Mouse (Mus musculus) limb, embryonic 12.5 days (tissue): ENCODE measurements around the gene Sphk2. TPM values are rescaled to one million over a fixed set of nuclear protein-coding genes. Genes with fewer than 3 reads are reported as not detected.
"Not testable (repeated sequence)": the region's sequence is repeated elsewhere in the genome, so short reads cannot be mapped to it uniquely, and the experiment has no call there.

Source experiments
- ATAC-seq: fragments of 200-750 bp; cut with Nextera tagmentation; 2 replicates; pipeline ENCODE4 v1.8.0; 2017; ENCODE audit warnings: low read depth, moderate TSS enrichment; ENCODE audit not compliant: insufficient number of reproducible peaks, insufficient read depth, low FRiP score, low TSS enrichment
- H3K27ac ChIP-seq: fragments of 300-500 bp; sonication (generic); 2 replicates; pipeline ENCODE4 v1.5.1; 2016; ENCODE audit warnings: mild to moderate bottlenecking, moderate library complexity
- H3K27me3 ChIP-seq: fragments of 300-500 bp; sonication (generic); 2 replicates; pipeline ENCODE4 v1.6.1; 2016; ENCODE audit warnings: mild to moderate bottlenecking, moderate library complexity
- H3K36me3 ChIP-seq: fragments of 300-500 bp; sonication (generic); 2 replicates; pipeline ENCODE4 v1.6.1; 2016; ENCODE audit warnings: mild to moderate bottlenecking, moderate library complexity
- H3K4me1 ChIP-seq: fragments of 300-500 bp; sonication (generic); replicated peaks from 2 replicates; pipeline ENCODE4 v1.6.1; 2016
- H3K4me2 ChIP-seq: fragments of 300-500 bp; sonication (generic); 2 replicates; pipeline ENCODE4 v1.6.1; 2016; ENCODE audit warnings: mild to moderate bottlenecking, moderate library complexity
- H3K4me3 ChIP-seq: fragments of 300-500 bp; sonication (generic); replicated peaks from 2 replicates; pipeline ENCODE4 v1.5.1; 2016; ENCODE audit warnings: mild to moderate bottlenecking
- H3K9ac ChIP-seq: fragments of 300-500 bp; sonication (generic); replicated peaks from 2 replicates; pipeline ENCODE4 v1.6.1; 2016; ENCODE audit warnings: mild to moderate bottlenecking, moderate library complexity
- H3K9me3 ChIP-seq: fragments of 300-500 bp; sonication (generic); 2 replicates; pipeline ENCODE4 v1.6.1; 2016; ENCODE audit warnings: mild to moderate bottlenecking, moderate library complexity
- WGBS: fragments of 180-500 bp; shearing (Covaris S2); methylation state at CpG from one replicate; pipeline ENCODE4 v1.1.7; 2016; 5-methylcytosine and 5-hydroxymethylcytosine counted together
- polyA plus RNA-seq: library from polyadenylated mRNA; unstranded; fragments of >200 nt; fragmentation: Nextera tagmentation; extraction: Ambion mirVana; gene quantifications from 2 replicates; pipeline ENCODE4 v1.2.1, GENCODE M21; 2016

Sphk2 gene
- polyA plus RNA-seq, 1 experiment from 2014 or later: 32.5 TPM

GRCm38 (mm10) chr7:45677627-45678295, 40.0 kb downstream of the Sphk2 start:
- no peaks in the 10 kb centered on the region for H3K27me3 ChIP-seq
- no peak overlapping the region for H3K27ac ChIP-seq
- no peak overlapping the region for H3K4me2 ChIP-seq
- H3K36me3 ChIP-seq: no peaks in the 10 kb centered on the region
- H3K4me3 ChIP-seq: no peak overlapping the region
- 66% methylated on average over 7 of the region's 7 CpGs for WGBS
- no peak for ATAC-seq
- no peaks in the 10 kb centered on the region; the same call in 1 of the 2 replicates for H3K4me1 ChIP-seq
- H3K9me3 ChIP-seq: no peaks in the 10 kb centered on the region
- H3K9ac ChIP-seq: no peak overlapping the region

- H3K4me2 ChIP-seq: no peak overlapping the region
- H3K9me3 ChIP-seq: 0 out of 2 replicates have a peak, but pooled peaks cover 3% of the 10 kb centered on the region
- H3K36me3 ChIP-seq: no peaks in the 10 kb centered on the region
- H3K27me3 ChIP-seq: no peaks in the 10 kb centered on the region
- WGBS: 92% methylated on average over 9 of the region's 9 CpGs
- H3K9ac ChIP-seq: no peak overlapping the region
- no peak overlapping the region for H3K27ac ChIP-seq
- peaks cover 13% of the 10 kb centered on the region; the same call in 1 of the 2 replicates for H3K4me1 ChIP-seq
- no peak for ATAC-seq
- no peak overlapping the region for H3K4me3 ChIP-seq
Measured at GRCm38 (mm10) chr7:45668921-45669320, 48.9 kb downstream of the Sphk2 start.

- Histone ChIP-seq H3K4me2 (no peak overlapping the region), H3K4me1 (peaks cover 13% of the 10 kb centered on the region; the same call in 1 of the 2 replicates), H3K27me3 (no peaks in the 10 kb centered on the region), H3K27ac (no peak overlapping the region), H3K9me3 (0 out of 2 replicates have a peak, but pooled peaks cover 3% of the 10 kb centered on the region), H3K9ac (no peak overlapping the region), H3K4me3 (no peak overlapping the region), H3K36me3 (no peaks in the 10 kb centered on the region)
- 81% methylated on average over 14 of the region's 14 CpGs for WGBS
- ATAC-seq: no peak
Measured at GRCm38 (mm10) chr7:45667761-45668160, 50.0 kb downstream of the Sphk2 start.

DNA sequence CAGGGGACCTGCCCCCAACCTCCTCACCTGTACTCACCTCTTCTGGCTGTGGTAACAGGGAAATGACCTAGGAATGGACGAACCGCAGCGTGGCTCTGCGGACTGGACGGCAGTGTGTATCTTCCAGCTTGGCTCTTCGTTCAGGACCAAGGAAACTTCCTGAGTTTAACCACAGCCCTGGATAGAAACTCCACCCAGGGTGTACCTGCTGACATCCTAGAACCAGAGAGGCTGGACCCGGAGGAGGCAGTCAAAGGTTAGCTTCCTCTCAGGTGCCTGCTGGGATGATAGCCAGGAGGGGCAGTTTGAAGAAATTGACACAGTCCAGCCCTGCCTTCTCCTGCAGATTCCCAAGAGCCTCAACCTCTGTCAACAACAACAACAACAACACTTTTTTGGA, 51.6 kb downstream of the Sphk2 start, which contains the start of gene Fut2:
TSS of gene Fut2 (minus strand) at position 234 of the 400 bp plus-strand sequence.
- no peak within 1 kb of the TSS for H3K27ac ChIP-seq

DNA sequence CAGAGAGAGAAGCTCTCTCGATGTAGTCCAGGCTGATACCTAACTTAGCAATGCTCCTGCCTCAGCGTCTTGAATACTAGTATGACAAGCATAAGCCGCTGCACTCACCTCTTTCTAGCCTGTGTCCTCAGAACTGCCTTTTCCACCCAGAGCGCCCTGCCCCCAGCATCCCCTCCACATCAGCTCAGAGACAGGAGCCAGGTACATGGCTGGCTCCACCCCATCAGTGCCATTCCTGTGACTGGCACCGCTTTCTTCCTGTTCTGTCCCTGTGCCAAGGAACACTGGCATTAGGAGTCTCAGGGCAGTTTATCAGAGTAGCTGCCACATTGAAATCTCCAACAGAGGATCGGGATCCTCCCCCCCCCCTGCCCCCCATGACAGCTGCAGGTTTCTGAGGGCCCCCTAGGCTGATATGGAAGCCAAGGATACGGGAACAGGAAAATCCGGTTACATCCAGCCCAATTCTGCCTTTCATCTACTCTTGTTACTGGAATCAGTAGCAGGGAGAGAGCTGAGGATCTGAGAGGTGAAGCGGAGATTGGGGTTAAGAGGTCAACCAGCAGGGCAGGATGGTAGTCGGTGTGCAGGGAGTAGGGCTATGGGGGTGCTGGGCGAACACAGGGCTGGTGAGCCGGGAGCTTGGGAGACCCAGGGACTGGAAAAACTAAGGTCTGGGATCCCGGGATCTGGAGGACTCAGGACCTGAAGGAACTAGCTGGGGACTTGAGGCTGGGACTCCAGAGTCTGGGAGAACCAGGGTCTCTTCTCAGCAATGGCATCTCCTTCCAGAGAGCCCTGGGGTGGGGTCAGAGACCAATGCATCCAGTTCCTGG, 52.3 kb downstream of the Sphk2 start:
- Histone ChIP-seq H3K9me3 (0 out of 2 replicates have a peak, but pooled peaks cover 3% of the 10 kb centered on the region), H3K4me2 (no peak overlapping the region), H3K9ac (no peak overlapping the region), H3K27me3 (no peaks in the 10 kb centered on the region), H3K4me1 (peaks cover 13% of the 10 kb centered on the region; the same call in 1 of the 2 replicates), H3K27ac (no peak overlapping the region), H3K36me3 (no peaks in the 10 kb centered on the region), H3K4me3 (no peak overlapping the region)
- WGBS: 47% methylated on average over 13 of the region's 13 CpGs
- no peak for ATAC-seq

More for the DNA sequence above, 51.6 kb downstream of the Sphk2 start, which contains the start of gene Fut2:
- no peak within 1 kb of the TSS for H3K4me2 ChIP-seq
- no peaks in the 10 kb centered on the region for H3K36me3 ChIP-seq
- H3K9ac ChIP-seq: no peak within 1 kb of the TSS
- H3K9me3 ChIP-seq: 0 out of 2 replicates have a peak, but pooled peaks cover 3% of the 10 kb centered on the region
- WGBS: 79% methylated on average over 7 of the region's 7 CpGs
- H3K4me1 ChIP-seq: peaks cover 13% of the 10 kb centered on the region; the same call in 1 of the 2 replicates
- no peak for ATAC-seq
- no peak within 1 kb of the TSS for H3K4me3 ChIP-seq
- no peaks in the 10 kb centered on the region for H3K27me3 ChIP-seq

GRCm38 (mm10) chr7:45661702-45662101, 56.1 kb downstream of the Sphk2 start:
- not testable (repeated sequence) for H3K4me2 ChIP-seq, H3K27me3 ChIP-seq, H3K9ac ChIP-seq, H3K9me3 ChIP-seq, H3K27ac ChIP-seq, ATAC-seq, H3K4me3 ChIP-seq, H3K36me3 ChIP-seq
- 89% methylated on average over 6 of the region's 6 CpGs for WGBS
- H3K4me1 ChIP-seq: peaks cover 13% of the 10 kb centered on the region; the same call in 1 of the 2 replicates

DNA sequence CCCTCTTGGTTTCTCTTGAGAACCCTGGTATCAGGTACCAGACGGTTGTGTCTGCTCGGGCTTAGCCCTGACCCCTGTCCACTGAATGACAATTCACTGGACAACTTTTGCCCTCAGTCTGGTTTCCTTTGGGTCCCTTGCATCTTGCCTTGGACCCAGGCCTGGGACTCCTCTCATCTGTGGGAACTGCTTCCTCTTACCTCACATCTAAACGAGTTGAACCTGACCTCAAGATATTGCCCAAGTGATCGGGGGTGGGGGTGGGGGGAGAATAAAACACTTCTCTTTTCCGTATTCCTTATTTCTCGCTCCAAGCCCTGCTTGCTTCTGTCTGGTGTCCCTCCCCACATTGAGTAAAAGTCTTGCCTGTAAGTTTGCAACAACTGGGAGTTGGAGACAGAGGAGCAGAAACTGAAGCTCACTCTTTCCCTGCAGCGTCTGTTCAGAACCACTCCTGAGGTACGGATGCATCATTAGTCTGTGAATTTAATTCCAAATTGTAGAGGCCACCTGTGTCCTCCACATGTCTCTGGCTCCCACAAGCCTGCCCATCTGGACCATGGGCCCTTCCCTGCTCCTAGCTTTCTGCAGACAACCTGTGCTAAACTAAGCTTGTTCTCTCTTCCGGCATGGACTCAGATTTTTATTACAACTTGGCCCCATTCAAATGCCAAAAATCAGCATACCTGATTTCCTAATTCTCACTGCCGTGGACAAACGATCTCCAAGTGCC, 56.9 kb downstream of the Sphk2 start:
- peaks cover 18% of the 10 kb centered on the region; the same call in 1 of the 2 replicates for H3K4me1 ChIP-seq
- WGBS: 77% methylated on average over 11 of the region's 11 CpGs

More for the DNA sequence above, 56.9 kb downstream of the Sphk2 start:
- no peak overlapping the region for H3K9ac ChIP-seq
- H3K4me3 ChIP-seq: no peak overlapping the region
- H3K9me3 ChIP-seq: peaks cover 6% of the 10 kb centered on the region; the same call in 1 of the 2 replicates
- H3K36me3 ChIP-seq: no peaks in the 10 kb centered on the region
- ATAC-seq: no peak
- H3K4me2 ChIP-seq: no peak overlapping the region
- H3K27me3 ChIP-seq: no peaks in the 10 kb centered on the region
- H3K27ac ChIP-seq: no peak overlapping the region

Other genes with a start within 250 kb of the Sphk2 start
- 1.4 TPM in 2 replicates for gene Tulp2, start 236.1 kb downstream of the Sphk2 start, polyA plus RNA-seq
- gene Gm45808, start 231.2 kb downstream of the Sphk2 start, polyA plus RNA-seq: not detected in 2 replicates
- 3.2 and 3.3 TPM in 2 replicates for gene Dhdh, start 229.2 kb downstream of the Sphk2 start, polyA plus RNA-seq
- gene Nucb1, start 207.6 kb downstream of the Sphk2 start, polyA plus RNA-seq: 149 and 160 TPM in 2 replicates
- gene Ppp1r15a, start 191.7 kb downstream of the Sphk2 start, polyA plus RNA-seq: 26.0 and 27.1 TPM in 2 replicates
- gene Plekha4, start 191.7 kb downstream of the Sphk2 start, polyA plus RNA-seq: 1.4 TPM in 2 replicates
- gene Hsd17b14, start 163.1 kb downstream of the Sphk2 start, polyA plus RNA-seq: 0.55 and 1.1 TPM in 2 replicates
- gene Bcat2, start 147.8 kb downstream of the Sphk2 start, polyA plus RNA-seq: 50.4 and 56.5 TPM in 2 replicates
- not detected in 2 replicates for gene Fgf21, start 102.5 kb downstream of the Sphk2 start, polyA plus RNA-seq
- not detected in 2 replicates for gene Fut1, start 100.7 kb downstream of the Sphk2 start, polyA plus RNA-seq
- 0.13 and 0.17 TPM in 2 replicates for gene Izumo1, start 96.2 kb downstream of the Sphk2 start, polyA plus RNA-seq
- gene Rasip1, start 90.5 kb downstream of the Sphk2 start, polyA plus RNA-seq: 11.7 and 13.4 TPM in 2 replicates
- 5.7 and 5.9 TPM in 2 replicates for gene Mamstr, start 78.0 kb downstream of the Sphk2 start, polyA plus RNA-seq
- gene Fut2, start 51.6 kb downstream of the Sphk2 start, polyA plus RNA-seq: 0.15 TPM in 2 replicates
- gene Ntn5, start 34.0 kb downstream of the Sphk2 start, polyA plus RNA-seq: 0.13 and 0.23 TPM in 2 replicates
- gene Sec1, start 23.6 kb downstream of the Sphk2 start, polyA plus RNA-seq: 0.40 and 0.74 TPM in 2 replicates
- gene Car11, start 18.2 kb downstream of the Sphk2 start, polyA plus RNA-seq: 8.8 and 12.6 TPM in 2 replicates
- 6.4 and 8.5 TPM in 2 replicates for gene Dbp, start 12.9 kb downstream of the Sphk2 start, polyA plus RNA-seq
- gene Rpl18, start 2.5 kb downstream of the Sphk2 start, polyA plus RNA-seq: 990 and 1,038 TPM in 2 replicates
- 1.0 and 1.3 TPM in 2 replicates for gene Fam83e, start 3.2 kb upstream of the Sphk2 start, polyA plus RNA-seq
- gene Spaca4, start 7.8 kb upstream of the Sphk2 start, polyA plus RNA-seq: not detected in 2 replicates
- 3.4 and 4.9 TPM in 2 replicates for gene Lmtk3, start 65.7 kb upstream of the Sphk2 start, polyA plus RNA-seq
- gene Sult2b1, start 66.7 kb upstream of the Sphk2 start, polyA plus RNA-seq: 1.6 and 1.9 TPM in 2 replicates
- 171 and 175 TPM in 2 replicates for gene Cyth2, start 96.6 kb upstream of the Sphk2 start, polyA plus RNA-seq
- gene Kcnj14, start 106.8 kb upstream of the Sphk2 start, polyA plus RNA-seq: 1.6 and 2.2 TPM in 2 replicates
- gene Grwd1, start 112.9 kb upstream of the Sphk2 start, polyA plus RNA-seq: 75.4 and 78.0 TPM in 2 replicates
- 50.0 and 65.6 TPM in 2 replicates for gene Kdelr1, start 154.8 kb upstream of the Sphk2 start, polyA plus RNA-seq
- 0.35 and 0.37 TPM in 2 replicates for gene Grin2d, start 160.4 kb upstream of the Sphk2 start, polyA plus RNA-seq
- gene Syngr4, start 178.7 kb upstream of the Sphk2 start, polyA plus RNA-seq: 0.41 and 0.65 TPM in 2 replicates
- 5.0 and 6.0 TPM in 2 replicates for gene Tmem143, start 178.9 kb upstream of the Sphk2 start, polyA plus RNA-seq
- gene Emp3, start 203.4 kb upstream of the Sphk2 start, polyA plus RNA-seq: 58.4 and 59.0 TPM in 2 replicates
- gene Ccdc114, start 206.1 kb upstream of the Sphk2 start, polyA plus RNA-seq: 4.3 and 5.2 TPM in 2 replicates